Mouse (Mus musculus) brain, embryonic 14.5 days (tissue): ENCODE results near the gene Eppin.
"Not testable (repeated sequence)": the region's sequence is repeated elsewhere in the genome, so short reads cannot be mapped to it uniquely, and the experiment has no call there.

Experiments
- CTCF ChIP-seq: fragments of 200-500 bp; IDR thresholded peaks from 2 replicates; pipeline ENCODE4 v1.5.1; 2012; ENCODE audit warnings: inconsistent platforms, mild to moderate bottlenecking, moderate library complexity, borderline replicate concordance; ENCODE audit not compliant: insufficient read depth, insufficient read length; ENCODE audit errors: extremely low read depth
- POLR2A ChIP-seq: fragments of 200-500 bp; IDR thresholded peaks from 2 replicates; pipeline ENCODE4 v1.6.1; 2012; ENCODE audit warnings: mild to moderate bottlenecking, inconsistent platforms, borderline replicate concordance; ENCODE audit not compliant: poor library complexity, insufficient read depth, insufficient read length, severe bottlenecking; ENCODE audit errors: extremely low read depth

DNA sequence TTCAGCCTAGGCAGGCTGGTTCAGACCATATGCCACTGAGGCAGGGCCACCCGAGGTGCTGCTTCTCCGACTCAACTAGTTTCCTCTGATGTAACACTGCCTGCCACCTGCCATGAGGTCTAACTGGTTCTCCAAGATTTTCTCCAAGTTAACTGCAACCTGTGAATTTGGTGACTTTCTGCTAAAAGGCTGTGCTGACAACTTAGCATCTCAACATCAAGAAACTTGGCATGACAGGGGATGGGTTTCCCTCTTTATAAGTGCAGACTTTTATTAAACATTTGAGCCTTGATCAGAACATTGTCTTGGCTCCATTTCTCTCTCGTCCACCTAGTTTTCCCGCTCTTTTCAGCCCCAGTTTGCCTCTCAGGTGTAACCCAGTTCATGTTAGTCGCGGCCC is 20.0 kb downstream of the Eppin start, which contains the start of gene Spint3:
- TF ChIP-seq POLR2A, CTCF: not testable (repeated sequence)
